24 mouse cellular contexts compared by ENCODE assay signal in the genomic region with DNA sequence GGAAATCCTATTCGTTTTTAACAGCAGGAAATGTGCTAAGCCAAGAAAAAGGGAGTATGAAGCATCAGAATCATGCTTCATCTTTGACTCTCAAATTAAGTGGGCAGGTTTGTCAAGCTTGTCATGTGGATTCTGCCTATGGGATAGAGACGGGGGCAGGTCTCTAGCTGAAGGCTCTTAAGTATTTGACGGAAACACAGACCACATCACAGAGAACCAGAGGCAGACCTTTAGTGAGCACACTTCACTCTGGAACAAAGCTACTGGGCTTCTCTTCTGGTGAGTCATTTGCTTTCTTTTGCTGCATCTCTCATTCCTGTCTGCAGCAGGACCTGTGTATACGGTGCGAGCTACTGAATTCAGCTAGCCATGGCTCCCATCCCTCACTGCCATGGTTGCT. TPM values are rescaled to one million over a fixed set of nuclear protein-coding genes. Genes with fewer than 3 reads are reported as not detected.
DNase-seq lines count a peak whose midpoint lies in the region; ATAC-seq and TF ChIP-seq lines count a peak whose summit lies in the region.
"Had no signal": no experiment of that assay in that cellular context is flagged by ENCODE, and none has a peak within 500 bp of the region (broad histone marks: within the 10 kb centered on the region; RNA-seq: fewer than 3 reads in every experiment).

A gene (plus strand): TSS at position 209 of the 400 bp plus-strand sequence.

- H3K4me3 ChIP-seq in CH12.LX (replicated peaks in 1 of 3; ENCODE audit: low read depth in 2 of 3, low read length in 2 of 3, poor library complexity in 1 of 3), result no peak within 1 kb of the TSS
- H3K4me3 ChIP-seq in midbrain, postnatal 0 days (ENCODE audit: low read depth, low read length), result no peak within 1 kb of the TSS
- H3K4me3 ChIP-seq: embryonic facial prominence, embryonic 12.5 days; forebrain, embryonic 12.5 days; heart, embryonic 13.5 days; hindbrain, embryonic 12.5 days; intestine, embryonic 15.5 days had no signal

- TF ChIP-seq CTCF in CH12.LX (conservative IDR thresholded peaks at IDR 0.05 in 1 of 2, IDR thresholded peaks at IDR 0.05 in 1 of 2; ENCODE audit: low read depth in 2 of 2, low read length in 2 of 2), result no peak
- TF ChIP-seq CTCF in midbrain, postnatal 0 days (IDR thresholded peaks at IDR 0.05), result no peak

- no peak for TF ChIP-seq RAD21 in CH12.LX (IDR thresholded peaks at IDR 0.05; ENCODE audit: low read depth, low read length)

- no peaks in the 10 kb centered on the region for H3K79me2 ChIP-seq in CH12.LX (replicated peaks; ENCODE audit: control insufficient read depth, extremely low read depth, insufficient read depth, poor library complexity, severe bottlenecking)

- no peak within 1 kb of the TSS for H3K9ac ChIP-seq in CH12.LX (ENCODE audit: insufficient read depth, low read depth)
- H3K9ac ChIP-seq in midbrain, postnatal 0 days (replicated peaks; ENCODE audit: low read length, poor library complexity, severe bottlenecking), result no peak within 1 kb of the TSS
- H3K9ac ChIP-seq: embryonic facial prominence, embryonic 12.5 days; forebrain, embryonic 12.5 days; heart, embryonic 13.5 days; hindbrain, embryonic 12.5 days; intestine, embryonic 15.5 days had no signal

- in situ Hi-C loops in CH12.LX (cut with MboI; ENCODE audit: low pct_ligation_motif_present, low pct_unique_long_range_greater_than_20kb, low sequenced_read_pairs), result no loop called here

- no peaks in the 10 kb centered on the region for H3K9me3 ChIP-seq in CH12.LX (replicated peaks; ENCODE audit: low read length)
- no peaks in the 10 kb centered on the region for H3K9me3 ChIP-seq in midbrain, postnatal 0 days (ENCODE audit: low read length)
- H3K9me3 ChIP-seq: embryonic facial prominence, embryonic 12.5 days; forebrain, embryonic 12.5 days; heart, embryonic 13.5 days; hindbrain, embryonic 12.5 days; intestine, embryonic 15.5 days had no signal

- peaks cover 61 to 86% of the 10 kb centered on the region in 2 experiments for H3K36me3 ChIP-seq in CH12.LX (replicated peaks in 1 of 2; ENCODE audit: control insufficient read depth in 1 of 2, insufficient read depth in 1 of 2, low read length in 1 of 2)
- peaks cover 10% of the 10 kb centered on the region; the same call in 1 of the 2 replicates for H3K36me3 ChIP-seq in midbrain, postnatal 0 days (ENCODE audit: insufficient read depth, low read length)

- TF ChIP-seq POLR2A in CH12.LX (IDR thresholded peaks at IDR 0.05; ENCODE audit: low read depth, low read length), result no peak

- no peak within 1 kb of the TSS for H3K4me2 ChIP-seq in CH12.LX (ENCODE audit: insufficient read depth, low read depth, poor library complexity, severe bottlenecking)
- no peak within 1 kb of the TSS for H3K4me2 ChIP-seq in midbrain, postnatal 0 days (ENCODE audit: low read depth, low read length, poor library complexity, severe bottlenecking)
- H3K4me2 ChIP-seq: embryonic facial prominence, embryonic 12.5 days; forebrain, embryonic 12.5 days; heart, embryonic 13.5 days; hindbrain, embryonic 12.5 days; intestine, embryonic 15.5 days had no signal

- H3K27ac ChIP-seq in CH12.LX (ENCODE audit: insufficient read depth, low read depth), result no peak within 1 kb of the TSS
- no peak within 1 kb of the TSS for H3K27ac ChIP-seq in midbrain, postnatal 0 days (ENCODE audit: low read depth, low read length)
- H3K27ac ChIP-seq: embryonic facial prominence, embryonic 12.5 days; forebrain, embryonic 12.5 days; heart, embryonic 13.5 days; hindbrain, embryonic 12.5 days; intestine, embryonic 15.5 days had no signal

- dilution Hi-C loops in CH12.LX (cut with MboI; ENCODE audit: extremely low pct_ligation_motif_present, extremely low pct_unique_long_range_greater_than_20kb, low sequenced_read_pairs), result no loop called here

- DNase-seq in thymus, postnatal 0 days (ENCODE audit: low spot score), result peak; percentile 62
- no peak for DNase-seq in thymus, postnatal 36 days
- peak; percentile 13 for DNase-seq in CH12.LX (ENCODE audit: extremely low read depth)
- peak; percentile 63 for DNase-seq in induced T-regulatory cell, adult 2 months (ENCODE audit: low read depth)
- DNase-seq in cerebellum, adult 18-20 months, result no peak
- no peak for DNase-seq in midbrain, postnatal 0 days (ENCODE audit: low spot score)
- DNase-seq in lung, adult 18-20 months, result no peak
- DNase-seq: adrenal gland, postnatal 10 days; cerebellum, adult 11 months; cerebellum, adult 9-10 months; cerebellum, postnatal 25 days; gastrocnemius, postnatal 14 days; heart, postnatal 4 days had no signal

- no peak for ATAC-seq in midbrain, postnatal 0 days (ENCODE audit: low FRiP score)
- ATAC-seq: forebrain, embryonic 16.5 days; hindbrain, embryonic 16.5 days; intestine, embryonic 15.5 days had no signal

- H3K27me3 ChIP-seq in CH12.LX (replicated peaks), result no peaks in the 10 kb centered on the region
- H3K27me3 ChIP-seq in midbrain, postnatal 0 days (ENCODE audit: insufficient read depth, low read length), result no peaks in the 10 kb centered on the region
- H3K27me3 ChIP-seq: embryonic facial prominence, embryonic 12.5 days; forebrain, embryonic 12.5 days; heart, embryonic 13.5 days; hindbrain, embryonic 12.5 days; intestine, embryonic 15.5 days had no signal

- no peak for TF ChIP-seq EP300 in CH12.LX (IDR thresholded peaks at IDR 0.05; ENCODE audit: low read length)

- peaks cover 0 to 9% of the 10 kb centered on the region in 2 experiments; a peak in 1 of 4 replicates for H3K4me1 ChIP-seq in CH12.LX (ENCODE audit: control insufficient read depth in 1 of 2, insufficient read depth in 2 of 2)
- no peaks in the 10 kb centered on the region for H3K4me1 ChIP-seq in midbrain, postnatal 0 days (ENCODE audit: insufficient read depth, low read length)
- H3K4me1 ChIP-seq: embryonic facial prominence, embryonic 12.5 days; forebrain, embryonic 12.5 days; hindbrain, embryonic 12.5 days; intestine, embryonic 15.5 days had no signal

- WGBS in midbrain, postnatal 0 days, result 84% methylated on average over 5 of the region's 5 CpGs

TF ChIP-seq in CH12.LX, 34 proteins besides CTCF, POLR2A, EP300 and RAD21:
- TF ChIP-seq ZKSCAN1 (IDR thresholded peaks at IDR 0.05; ENCODE audit: borderline replicate concordance, low read depth, low read length), result no peak
- no peak for TF ChIP-seq E2F4 (IDR thresholded peaks at IDR 0.05; ENCODE audit: insufficient replicate concordance, low read depth, low read length)
- TF ChIP-seq CHD1 (IDR thresholded peaks at IDR 0.05; ENCODE audit: low read depth, low read length), result no peak
- no peak for TF ChIP-seq ZMIZ1 (IDR thresholded peaks at IDR 0.05; ENCODE audit: low read depth, low read length)
- no peak for TF ChIP-seq UBTF (IDR thresholded peaks at IDR 0.05; ENCODE audit: low read depth, low read length)
- TF ChIP-seq ETS1 (conservative IDR thresholded peaks at IDR 0.05; ENCODE audit: low read depth, low read length), result no peak
- TF ChIP-seq MAFK (IDR thresholded peaks at IDR 0.05; ENCODE audit: insufficient replicate concordance, low read length), result no peak
- no peak for TF ChIP-seq JUND (conservative IDR thresholded peaks at IDR 0.05; ENCODE audit: low read depth, low read length)
- no peak for TF ChIP-seq ZC3H11A (IDR thresholded peaks at IDR 0.05; ENCODE audit: low read depth, low read length)
- TF ChIP-seq NELFE (IDR thresholded peaks at IDR 0.05; ENCODE audit: low read depth, low read length), result no peak
- no peak for TF ChIP-seq BHLHE40 (IDR thresholded peaks at IDR 0.05; ENCODE audit: low read depth, low read length)
- TF ChIP-seq MXI1 (IDR thresholded peaks at IDR 0.05; ENCODE audit: low read depth, low read length), result no peak
- TF ChIP-seq SIN3A (IDR thresholded peaks at IDR 0.05; ENCODE audit: low read length), result no peak
- TF ChIP-seq ELF1 (IDR thresholded peaks at IDR 0.05; ENCODE audit: low read depth, low read length), result no peak
- TF ChIP-seq MYC (IDR thresholded peaks at IDR 0.05; ENCODE audit: low read depth, low read length), result no peak
- no peak for TF ChIP-seq KAT2A (IDR thresholded peaks at IDR 0.05; ENCODE audit: insufficient replicate concordance, low read length)
- TF ChIP-seq RCOR1 (conservative IDR thresholded peaks at IDR 0.05; ENCODE audit: low read depth, low read length), result no peak
TF ChIP-seq in CH12.LX: peak in this region for 0.

RNA-seq across cellular contexts. Expression of the gene that starts here (rescaled TPM):
- polyA plus RNA-seq in thymus, postnatal 0 days (2015; fragmentation: Nextera tagmentation; extraction: Ambion mirVana), result 17.4 and 17.8 TPM in 2 replicates
- total RNA-seq in CH12.LX (2012; rRNA removed) (0.08 and 0.34 TPM in 2 replicates), CH12.LX (2014; rRNA removed) (1.4 and 1.5 TPM in 2 replicates)
- 0.80 and 1.0 TPM in 2 replicates for polyA plus RNA-seq in CH12.LX (2012; ENCODE audit: insufficient read length, low read depth)
- total RNA-seq in midbrain, postnatal 0 days (2014; rRNA removed), result not detected in 2 replicates
- polyA plus RNA-seq in midbrain, postnatal 0 days (2015; fragmentation: Nextera tagmentation; extraction: Ambion mirVana), result 0.12 TPM in 1 of 2 replicates, not detected in the other
- total RNA-seq: adrenal gland, postnatal 4 days; granulocyte monocyte progenitor cell, adult 5-6 weeks; heart, postnatal 4 days had no signal
- polyA plus RNA-seq: brain, embryonic 14.5 days; cortical plate, adult 2 months had no signal

Comparison
In these comparisons a context has a peak if more than half of its experiments do, and no peak if none do; other contexts are left out.
1. DNase-seq: peak in thymus, postnatal 0 days (single experiment), CH12.LX (single experiment) and induced T-regulatory cell, adult 2 months (single experiment); none in thymus, postnatal 36 days (0 of 2), cerebellum, adult 18-20 months (0 of 2), midbrain, postnatal 0 days (single experiment) and lung, adult 18-20 months (0 of 2).